Mouse (Mus musculus) CH12.LX (cell line): ENCODE measurements around the gene Nbas. TPM values are rescaled to one million over a fixed set of nuclear protein-coding genes. Genes with fewer than 3 reads are reported as not detected.

Experiments
- DNase-seq: peaks from one replicate; pipeline ENCODE4 v3.0.0-alpha.2; 2013; ENCODE audit errors: extremely low read depth
- H3K27ac ChIP-seq: 2 replicates; pipeline ENCODE4 v1.5.1; 2012; ENCODE audit warnings: low read depth, mild to moderate bottlenecking, control low read depth, moderate library complexity; ENCODE audit not compliant: insufficient read depth
- H3K27me3 ChIP-seq: replicated peaks from 2 replicates; pipeline ENCODE3; 2012; ENCODE audit warnings: inconsistent platforms
- H3K36me3 ChIP-seq, 2 experiments: replicated peaks in 1 of 2; 2 replicates each; pipeline versions ENCODE3 to v1.6.1; 2012; ENCODE audit warnings: inconsistent platforms in 1 of 2, low read length in 1 of 2, mild to moderate bottlenecking in 1 of 2, mixed read lengths in 1 of 2, moderate library complexity in 1 of 2; ENCODE audit not compliant: control insufficient read depth in 1 of 2, insufficient read depth in 1 of 2
- H3K4me1 ChIP-seq, 2 experiments: 2 replicates each; pipeline ENCODE4 v1.6.1; 2012; ENCODE audit warnings: inconsistent platforms in 1 of 2, moderate library complexity in 1 of 2; ENCODE audit not compliant: insufficient read depth in 2 of 2, control insufficient read depth in 1 of 2
- H3K4me2 ChIP-seq: 2 replicates; pipeline ENCODE4 v1.6.1; 2012; ENCODE audit warnings: low read depth, mild to moderate bottlenecking, control low read depth; ENCODE audit not compliant: poor library complexity, insufficient read depth, severe bottlenecking
- H3K4me3 ChIP-seq, 3 experiments: fragments of 150-350 bp in 1 of 3; sonication (generic) in 1 of 3; replicated peaks in 1 of 3; 2 replicates each; pipeline versions ENCODE3 to v1.5.1; 2011 to 2012; ENCODE audit warnings: low read depth in 2 of 3, low read length in 2 of 3, mild to moderate bottlenecking in 2 of 3, moderate library complexity in 2 of 3, control low read depth in 1 of 3, improper control_type of control experiment in 1 of 3, inconsistent platforms in 1 of 3, mixed read lengths in 1 of 3; ENCODE audit not compliant: poor library complexity in 1 of 3
- H3K79me2 ChIP-seq: replicated peaks from 2 replicates; pipeline ENCODE4 v1.6.1; 2012; ENCODE audit warnings: mild to moderate bottlenecking, moderate library complexity; ENCODE audit not compliant: control insufficient read depth, poor library complexity, insufficient read depth, severe bottlenecking; ENCODE audit errors: extremely low read depth
- H3K9ac ChIP-seq: 2 replicates; pipeline ENCODE4 v1.6.1; 2012; ENCODE audit warnings: low read depth, mild to moderate bottlenecking, control low read depth, moderate library complexity; ENCODE audit not compliant: insufficient read depth
- H3K9me3 ChIP-seq: replicated peaks from 2 replicates; pipeline ENCODE3; 2012; ENCODE audit warnings: low read length, inconsistent platforms, mixed read lengths
- BHLHE40 ChIP-seq: IDR thresholded peaks from 2 replicates; pipeline ENCODE4 v1.6.1; 2011; ENCODE audit warnings: mild to moderate bottlenecking, low read depth, low read length, improper control_type of control experiment
- CHD1 ChIP-seq: IDR thresholded peaks from 2 replicates; pipeline ENCODE4 v1.6.1; 2012; ENCODE audit warnings: low read depth, low read length, improper control_type of control experiment, inconsistent platforms
- CHD2 ChIP-seq: IDR thresholded peaks from 2 replicates; pipeline ENCODE4 v1.6.1; 2011; ENCODE audit warnings: low read length, improper control_type of control experiment
- CTCF ChIP-seq, 2 experiments: IDR thresholded peaks in 1 of 2; conservative IDR thresholded peaks in 1 of 2; 2 replicates each; pipeline ENCODE4 v1.5.1; 2011 to 2012; ENCODE audit warnings: low read depth in 2 of 2, low read length in 2 of 2, improper control_type of control experiment in 1 of 2, inconsistent platforms in 1 of 2, mild to moderate bottlenecking in 1 of 2, moderate library complexity in 1 of 2
- E2F4 ChIP-seq: IDR thresholded peaks from 2 replicates; pipeline ENCODE4 v1.6.1; 2011; ENCODE audit warnings: low read depth, low read length, improper control_type of control experiment; ENCODE audit not compliant: insufficient replicate concordance
- EP300 ChIP-seq: IDR thresholded peaks from 2 replicates; pipeline ENCODE4 v1.6.1; 2011; ENCODE audit warnings: low read length, improper control_type of control experiment
- ETS1 ChIP-seq: conservative IDR thresholded peaks from 2 replicates; pipeline ENCODE4 v1.6.1; 2012; ENCODE audit warnings: low read depth, mild to moderate bottlenecking, inconsistent platforms, low read length, improper control_type of control experiment, moderate library complexity
- GABPA ChIP-seq: IDR thresholded peaks from 2 replicates; pipeline ENCODE4 v1.6.1; 2012; ENCODE audit warnings: low read depth, low read length, improper control_type of control experiment, inconsistent platforms; ENCODE audit not compliant: insufficient replicate concordance
- IRF4 ChIP-seq: IDR thresholded peaks from 2 replicates; pipeline ENCODE4 v1.6.1; 2014; ENCODE audit warnings: low read depth, mild to moderate bottlenecking, inconsistent platforms, low read length, improper control_type of control experiment
- JUND ChIP-seq: conservative IDR thresholded peaks from 2 replicates; pipeline ENCODE4 v1.6.1; 2011; ENCODE audit warnings: low read depth, low read length, improper control_type of control experiment
- MAFK ChIP-seq: IDR thresholded peaks from 2 replicates; pipeline ENCODE4 v1.6.1; 2011; ENCODE audit warnings: low read length, improper control_type of control experiment; ENCODE audit not compliant: insufficient replicate concordance
- MAX ChIP-seq: IDR thresholded peaks from 2 replicates; pipeline ENCODE4 v1.6.1; 2011; ENCODE audit warnings: low read length, improper control_type of control experiment
- MAZ ChIP-seq: IDR thresholded peaks from 2 replicates; pipeline ENCODE4 v1.6.1; 2012; ENCODE audit warnings: low read depth, mild to moderate bottlenecking, inconsistent platforms, low read length, improper control_type of control experiment, moderate library complexity
- MEF2A ChIP-seq: IDR thresholded peaks from 2 replicates; pipeline ENCODE4 v1.6.1; 2014; ENCODE audit warnings: low read depth, mild to moderate bottlenecking, inconsistent platforms, low read length, improper control_type of control experiment, borderline replicate concordance
- MYC ChIP-seq: IDR thresholded peaks from 2 replicates; pipeline ENCODE4 v1.6.1; 2011; ENCODE audit warnings: low read depth, mild to moderate bottlenecking, improper control_type of control experiment, low read length
- NELFE ChIP-seq: IDR thresholded peaks from 2 replicates; pipeline ENCODE4 v1.6.1; 2011; ENCODE audit warnings: low read depth, low read length, improper control_type of control experiment
- NRF1 ChIP-seq: IDR thresholded peaks from 2 replicates; pipeline ENCODE4 v1.6.1; 2014; ENCODE audit warnings: low read depth, mild to moderate bottlenecking, inconsistent platforms, low read length, improper control_type of control experiment, moderate library complexity
- PAX5 ChIP-seq: IDR thresholded peaks from 2 replicates; pipeline ENCODE4 v1.6.1; 2012; ENCODE audit warnings: low read length, inconsistent platforms, mixed read lengths
- POLR2A ChIP-seq: IDR thresholded peaks from 2 replicates; pipeline ENCODE4 v1.6.1; 2011; ENCODE audit warnings: low read depth, mild to moderate bottlenecking, improper control_type of control experiment, low read length
- POLR2AphosphoS2 ChIP-seq: IDR thresholded peaks from 2 replicates; pipeline ENCODE4 v1.6.1; 2011; ENCODE audit warnings: low read depth, low read length, improper control_type of control experiment
- RAD21 ChIP-seq: IDR thresholded peaks from 2 replicates; pipeline ENCODE4 v1.6.1; 2011; ENCODE audit warnings: low read depth, mild to moderate bottlenecking, low read length, improper control_type of control experiment, moderate library complexity
- RCOR1 ChIP-seq: conservative IDR thresholded peaks from 2 replicates; pipeline ENCODE4 v1.6.1; 2012; ENCODE audit warnings: low read depth, mild to moderate bottlenecking, inconsistent platforms, low read length, improper control_type of control experiment
- SMC3 ChIP-seq: IDR thresholded peaks from 2 replicates; pipeline ENCODE4 v1.6.1; 2011; ENCODE audit warnings: low read depth, low read length, improper control_type of control experiment
- TBP ChIP-seq: conservative IDR thresholded peaks from 2 replicates; pipeline ENCODE4 v1.6.1; 2011; ENCODE audit warnings: low read depth, low read length, improper control_type of control experiment
- TCF12 ChIP-seq: IDR thresholded peaks from 2 replicates; pipeline ENCODE4 v1.6.1; 2014; ENCODE audit warnings: low read depth, mild to moderate bottlenecking, inconsistent platforms, low read length, improper control_type of control experiment
- USF1 ChIP-seq: IDR thresholded peaks from 2 replicates; pipeline ENCODE4 v1.6.1; 2014; ENCODE audit warnings: low read depth, mild to moderate bottlenecking, inconsistent platforms, low read length, improper control_type of control experiment
- USF2 ChIP-seq: conservative IDR thresholded peaks from 2 replicates; pipeline ENCODE4 v1.6.1; 2011; ENCODE audit warnings: low read depth, low read length, improper control_type of control experiment
- ZC3H11A ChIP-seq: IDR thresholded peaks from 2 replicates; pipeline ENCODE4 v1.6.1; 2012; ENCODE audit warnings: low read depth, mild to moderate bottlenecking, inconsistent platforms, low read length, improper control_type of control experiment
- ZKSCAN1 ChIP-seq: IDR thresholded peaks from 2 replicates; pipeline ENCODE4 v1.6.1; 2012; ENCODE audit warnings: low read depth, inconsistent platforms, low read length, improper control_type of control experiment, borderline replicate concordance
- ZMIZ1 ChIP-seq: IDR thresholded peaks from 2 replicates; pipeline ENCODE4 v1.6.1; 2012; ENCODE audit warnings: low read depth, mild to moderate bottlenecking, inconsistent platforms, low read length, improper control_type of control experiment
- ZNF384 ChIP-seq: IDR thresholded peaks from 2 replicates; pipeline ENCODE4 v1.6.1; 2012; ENCODE audit warnings: low read depth, low read length, improper control_type of control experiment, inconsistent platforms
- dilution Hi-C: fragments of 300-500 bp; cut with MboI; formaldehyde crosslinking; loops from 2 replicates; pipeline ENCODE4 v1.14.3; 2020; ENCODE audit warnings: low sequenced_read_pairs; ENCODE audit not compliant: extremely low pct_unique_long_range_greater_than_20kb, extremely low pct_ligation_motif_present
- in situ Hi-C: fragments of 300-500 bp; cut with MboI; formaldehyde crosslinking; loops from 3 replicates; pipeline ENCODE4 v1.14.3; 2019; ENCODE audit warnings: low sequenced_read_pairs, low pct_ligation_motif_present, low pct_unique_long_range_greater_than_20kb, mixed read lengths
- polyA plus RNA-seq: library from polyadenylated mRNA; unstranded; fragments of >175 nt; gene quantifications from 2 replicates; pipeline ENCODE4 v1.2.1, GENCODE M21; 2012; ENCODE audit warnings: low read depth; ENCODE audit not compliant: insufficient read length
- total RNA-seq, 2 experiments: library from RNA; depleted of rRNA; stranded (reverse); fragments of 300-350 nt in 1 of 2; fragments of >200 nt in 1 of 2; gene quantifications; 2 replicates each; pipeline ENCODE4 v1.2.3; 2012 to 2014

Gene Nbas
- total and polyA plus RNA-seq, 3 experiments: 16.9 to 51.6 (median 22.1) TPM

- no peaks in the 10 kb centered on the region for H3K27me3 ChIP-seq
- no peak overlapping the region for H3K9ac ChIP-seq
- peaks cover 14% of the 10 kb centered on the region for H3K79me2 ChIP-seq
- dilution Hi-C loops (no loop called here), in situ Hi-C loops (no loop called here)
- peaks cover 32 to 85% of the 10 kb centered on the region in 2 experiments for H3K36me3 ChIP-seq
- TF ChIP-seq USF2 (no peak), TBP (no peak), IRF4 (no peak), MYC (no peak), CHD1 (no peak), NRF1 (no peak), EP300 (no peak), TCF12 (no peak), POLR2AphosphoS2 (no peak), ZKSCAN1 (no peak), ZMIZ1 (no peak), JUND (no peak), MAX (no peak), E2F4 (no peak), MAZ (no peak), ZNF384 (no peak)
- no peak for DNase-seq
- no peaks in the 10 kb centered on the region for H3K9me3 ChIP-seq
- H3K4me3 ChIP-seq: no peak overlapping the region
- peaks cover 2 to 24% of the 10 kb centered on the region in 2 experiments; a peak in 3 of 4 replicates for H3K4me1 ChIP-seq
- H3K4me2 ChIP-seq: no peak overlapping the region
- no peak overlapping the region for H3K27ac ChIP-seq
These were observed 26.5 kb upstream of the Nbas start for GRCm38 (mm10) chr12:13242453-13242852.

- no peaks in the 10 kb centered on the region for H3K9me3 ChIP-seq
- peak within 1 kb of the TSS; percentile 86 to 93 (median 90) for H3K4me3 ChIP-seq
- H3K27me3 ChIP-seq: no peaks in the 10 kb centered on the region
- in situ Hi-C loops (no loop called here), dilution Hi-C loops (no loop called here)
- peak within 1 kb of the TSS; percentile 50 for H3K4me2 ChIP-seq
- peak within 1 kb of the TSS; percentile 49; the same call in 1 of the 2 replicates for H3K27ac ChIP-seq
- peaks cover 25% of the 10 kb centered on the region for H3K79me2 ChIP-seq
- peaks cover 3 to 34% of the 10 kb centered on the region in 2 experiments; a peak in 3 of 4 replicates for H3K4me1 ChIP-seq
- peak within 1 kb of the TSS; percentile 85 for H3K9ac ChIP-seq
- H3K36me3 ChIP-seq: peaks cover 0 to 24% of the 10 kb centered on the region in 2 experiments
- DNase-seq: peak; percentile 80
- TF ChIP-seq USF2: no peak
- peak; percentile 61; the same call in 1 of the 2 replicates for TF ChIP-seq MAX
- 0 out of 2 replicates have a peak, but pooled peaks have one; percentile 61 for TF ChIP-seq MAZ
- TF ChIP-seq CHD2: no peak
- peak; percentile 87 for TF ChIP-seq POLR2A
- TF ChIP-seq MEF2A: peak; percentile 74
- no peak for TF ChIP-seq ZKSCAN1
- no peak for TF ChIP-seq ETS1
- TF ChIP-seq MAFK: no peak
- no peak for TF ChIP-seq EP300
- no peak for TF ChIP-seq ZC3H11A
- peak; percentile 69 for TF ChIP-seq IRF4
- no peak for TF ChIP-seq SMC3
- TF ChIP-seq RCOR1: no peak
- TF ChIP-seq PAX5: no peak
- TF ChIP-seq NRF1: peak; percentile 53
- peak; percentile 16; the same call in 1 of the 2 replicates for TF ChIP-seq GABPA
- TF ChIP-seq CTCF (conservative IDR thresholded peaks at IDR 0.05 in 1 of 2, IDR thresholded peaks at IDR 0.05 in 1 of 2; ENCODE audit: low read depth in 2 of 2, low read length in 2 of 2): no peak
- TF ChIP-seq NELFE: peak; percentile 91
- TF ChIP-seq USF1: no peak
- no peak for TF ChIP-seq ZNF384
- TF ChIP-seq BHLHE40: no peak
- TF ChIP-seq RAD21: no peak
These were observed 20.0 kb upstream of the Nbas start, which contains the start of gene Ddx1 for GRCm38 (mm10) chr12:13248691-13249572. Gene Ddx1 (minus strand): TSS chr12:13249213.
